Mouse (Mus musculus) G1E (cell line): ENCODE results near the gene Ube2d3. TPM values are rescaled to one million over a fixed set of nuclear protein-coding genes. Genes with fewer than 3 reads are reported as not detected.

Experiments used
- ATAC-seq: 2 replicates; pipeline ENCODE4 v1.8.0; 2016; ENCODE audit warnings: mild to moderate bottlenecking; ENCODE audit not compliant: insufficient number of reproducible peaks, poor library complexity, low FRiP score, severe bottlenecking; ENCODE audit errors: extremely low read depth
- DNase-seq: peaks from one replicate; pipeline ENCODE4 v3.0.0; 2012; ENCODE audit warnings: low spot score
- H3K27me3 ChIP-seq: 2 replicates; pipeline ENCODE4 v1.6.1; 2012; ENCODE audit warnings: mild to moderate bottlenecking, low read length, inconsistent platforms; ENCODE audit not compliant: insufficient read depth
- H3K36me3 ChIP-seq: replicated peaks from 2 replicates; pipeline ENCODE3; 2012; ENCODE audit warnings: mild to moderate bottlenecking, inconsistent platforms
- H3K4me1 ChIP-seq: 2 replicates; pipeline ENCODE4 v1.6.1; 2012; ENCODE audit warnings: low read depth, low read length, inconsistent platforms, mixed read lengths; ENCODE audit not compliant: insufficient read depth
- H3K4me3 ChIP-seq: 2 replicates; pipeline ENCODE4 v1.5.1; 2012; ENCODE audit warnings: low read depth, mild to moderate bottlenecking, inconsistent platforms, low read length, moderate library complexity, mixed read lengths
- H3K9me3 ChIP-seq: replicated peaks from 2 replicates; pipeline ENCODE4 v1.6.1; 2012; ENCODE audit warnings: inconsistent platforms
- CTCF ChIP-seq: IDR thresholded peaks from 2 replicates; pipeline ENCODE4 v1.5.1; 2012; ENCODE audit warnings: low read depth, low read length, inconsistent platforms, mixed read lengths
- GATA1 ChIP-seq: IDR thresholded peaks from 2 replicates; pipeline ENCODE4 v1.6.1; 2012; ENCODE audit warnings: borderline replicate concordance, low read length, inconsistent platforms, mixed read lengths
- GATA2 ChIP-seq: IDR thresholded peaks from 2 replicates; pipeline ENCODE4 v1.6.1; 2012; ENCODE audit warnings: low read depth, low read length, inconsistent platforms, borderline replicate concordance
- POLR2AphosphoS5 ChIP-seq: IDR thresholded peaks from 2 replicates; pipeline ENCODE4 v1.6.1; 2012; ENCODE audit warnings: low read depth, low read length, inconsistent platforms; ENCODE audit not compliant: insufficient replicate concordance
- TAL1 ChIP-seq: conservative IDR thresholded peaks from 2 replicates; pipeline ENCODE4 v1.6.1; 2012; ENCODE audit warnings: low read depth, low read length, inconsistent platforms, mixed read lengths
- polyA plus RNA-seq: library from polyadenylated mRNA; stranded (reverse); fragments of >175 nt; gene quantifications from 2 replicates; pipeline ENCODE4 v1.2.3, GENCODE M21; 2012
- total RNA-seq, 2 experiments: library from RNA; stranded (forward) in 1 of 2; stranded (reverse) in 1 of 2; fragments of 200-1000 nt in 1 of 2; fragments of >200 nt in 1 of 2; fragmentation: Nextera tagmentation in 1 of 2; gene quantifications; 2 replicates each; pipeline ENCODE4 v1.2.3; 2014 to 2017

The Ube2d3 gene
- total RNA-seq (2014; fragmentation: Nextera tagmentation) = 1,026 and 1,239 TPM in 2 replicates
- total RNA-seq (2017) = 547 and 623 TPM in 2 replicates
- 416 and 446 TPM in 2 replicates for polyA plus RNA-seq

DNA sequence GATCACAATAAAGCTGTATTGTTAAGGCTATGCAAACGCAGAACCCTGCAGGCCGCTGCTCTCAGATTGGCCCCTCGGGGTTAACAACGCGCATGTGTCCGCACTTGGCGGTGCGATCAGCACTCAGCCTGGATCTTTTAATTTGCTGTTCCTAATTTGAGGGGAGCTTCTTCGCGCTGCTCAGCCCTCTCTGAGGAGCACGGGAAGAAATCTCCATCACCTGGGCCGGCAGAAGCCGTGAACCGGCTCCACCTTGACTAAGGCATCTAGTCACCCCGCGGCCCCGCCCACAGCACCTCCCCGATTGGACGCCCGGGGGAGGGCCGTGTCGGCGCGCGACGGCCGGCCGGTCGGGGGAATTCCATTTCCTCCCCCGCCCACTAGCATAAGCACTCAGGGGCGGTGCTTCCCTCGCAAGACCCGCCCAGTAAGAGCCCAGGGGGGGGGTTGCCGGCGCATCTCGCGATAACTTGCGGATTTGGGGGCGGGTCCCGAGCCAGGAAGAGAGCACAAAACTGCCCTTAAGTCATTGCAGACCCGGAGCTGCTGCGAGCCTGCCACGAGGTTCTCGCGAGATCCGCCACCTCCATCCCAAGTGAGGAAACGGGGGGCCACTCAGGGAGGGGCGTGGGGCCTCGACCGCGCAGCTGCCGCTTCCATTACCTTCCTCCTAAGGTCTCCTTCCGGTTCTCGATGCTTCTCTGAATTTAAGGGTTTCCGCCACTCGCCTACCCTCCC lies at the start of gene Ube2d3:
TSS of gene Ube2d3 (plus strand) at position 392 of the 738 bp plus-strand sequence.
- no peaks in the 10 kb centered on the region for H3K27me3 ChIP-seq
- peak within 1 kb of the TSS; percentile 93 for H3K4me3 ChIP-seq
- DNase-seq (peak; percentile 89), ATAC-seq (peak; percentile 86)
- no peaks in the 10 kb centered on the region for H3K9me3 ChIP-seq
- TF ChIP-seq GATA1 = no peak
- no peak for TF ChIP-seq POLR2AphosphoS5
- TF ChIP-seq CTCF = no peak
- TF ChIP-seq TAL1 = no peak
- no peak for TF ChIP-seq GATA2
- peaks cover 17% of the 10 kb centered on the region for H3K4me1 ChIP-seq
- H3K36me3 ChIP-seq = peaks cover 37% of the 10 kb centered on the region

DNA sequence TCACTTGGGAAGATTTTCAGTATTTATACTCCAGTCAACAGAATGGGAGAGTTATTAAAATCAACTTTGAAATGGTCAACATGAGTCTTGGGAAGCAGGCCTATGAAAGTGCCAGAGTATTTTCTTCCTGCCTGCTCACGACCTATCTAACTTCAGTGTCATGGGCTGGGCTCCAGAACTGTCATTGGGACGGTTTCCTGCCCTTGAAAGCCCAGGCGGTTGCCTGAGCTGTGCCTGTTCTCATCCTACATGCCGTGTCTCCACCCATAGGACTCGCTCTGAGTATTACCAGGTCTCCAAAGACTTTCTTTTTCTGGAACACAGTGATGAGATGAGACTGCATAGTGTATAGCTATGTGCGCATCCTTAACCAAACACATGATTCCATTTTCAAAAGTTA lies 44.8 kb upstream of the Ube2d3 start:
- H3K4me3 ChIP-seq = no peak overlapping the region
- TF ChIP-seq TAL1 (no peak), CTCF (no peak), GATA2 (no peak), GATA1 (no peak), POLR2AphosphoS5 (no peak)
- H3K27me3 ChIP-seq = no peaks in the 10 kb centered on the region
- DNase-seq (no peak), ATAC-seq (no peak)
- H3K9me3 ChIP-seq = no peaks in the 10 kb centered on the region
- H3K36me3 ChIP-seq = no peaks in the 10 kb centered on the region
- H3K4me1 ChIP-seq = peaks cover 2% of the 10 kb centered on the region; the same call in 1 of the 2 replicates

DNA sequence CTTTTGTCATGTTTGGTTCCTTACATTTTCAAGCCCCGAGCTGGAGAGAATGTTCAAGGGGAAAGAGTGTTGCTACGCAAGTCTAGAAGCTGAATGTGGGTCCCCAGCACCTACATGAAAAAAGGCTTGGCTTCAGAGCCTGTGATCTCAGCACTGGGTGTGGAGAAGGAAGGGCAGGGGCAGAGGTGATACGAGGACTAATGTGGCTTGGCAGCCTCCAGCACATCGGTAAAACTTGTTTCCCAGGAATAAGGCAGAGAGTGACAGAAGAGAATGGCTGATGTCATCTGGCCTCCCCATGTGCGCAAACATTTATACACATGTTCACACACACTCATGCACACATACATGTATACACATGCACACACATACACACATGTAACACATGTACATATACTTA lies 42.9 kb upstream of the Ube2d3 start:
- H3K4me3 ChIP-seq = no peak overlapping the region
- H3K36me3 ChIP-seq = no peaks in the 10 kb centered on the region
- DNase-seq (no peak), ATAC-seq (no peak)
- no peaks in the 10 kb centered on the region for H3K9me3 ChIP-seq
- peaks cover 2% of the 10 kb centered on the region; the same call in 1 of the 2 replicates for H3K4me1 ChIP-seq
- TF ChIP-seq GATA1 (no peak), CTCF (no peak), POLR2AphosphoS5 (no peak), TAL1 (no peak), GATA2 (no peak)
- no peaks in the 10 kb centered on the region for H3K27me3 ChIP-seq

DNA sequence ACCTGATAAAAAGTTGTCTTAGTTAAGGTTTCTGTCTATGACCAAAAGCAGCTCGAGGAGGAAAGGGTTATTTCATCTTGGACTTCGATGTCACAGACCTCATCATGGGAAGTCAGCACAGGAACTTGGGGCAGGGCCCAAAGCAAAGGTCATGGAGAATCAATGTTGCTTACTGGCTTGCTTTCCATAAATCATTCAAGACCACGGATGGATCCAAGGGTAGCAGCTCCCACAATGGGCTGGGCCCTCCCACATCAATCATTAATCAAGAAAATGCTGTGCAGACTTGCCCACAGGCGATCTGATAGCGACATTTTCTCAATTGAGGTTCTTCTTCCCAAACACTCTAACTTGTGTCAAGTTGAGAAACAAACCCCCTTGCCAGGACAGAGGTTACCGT lies 41.9 kb upstream of the Ube2d3 start:
- Histone ChIP-seq H3K36me3 (no peaks in the 10 kb centered on the region), H3K27me3 (no peaks in the 10 kb centered on the region), H3K4me1 (peaks cover 2% of the 10 kb centered on the region; the same call in 1 of the 2 replicates), H3K4me3 (no peak overlapping the region), H3K9me3 (no peaks in the 10 kb centered on the region)
- ATAC-seq = no peak
- no peak for DNase-seq
- TF ChIP-seq CTCF = no peak
- TF ChIP-seq GATA2 = no peak
- TF ChIP-seq POLR2AphosphoS5 = no peak
- TF ChIP-seq TAL1 = no peak
- TF ChIP-seq GATA1 = no peak

DNA sequence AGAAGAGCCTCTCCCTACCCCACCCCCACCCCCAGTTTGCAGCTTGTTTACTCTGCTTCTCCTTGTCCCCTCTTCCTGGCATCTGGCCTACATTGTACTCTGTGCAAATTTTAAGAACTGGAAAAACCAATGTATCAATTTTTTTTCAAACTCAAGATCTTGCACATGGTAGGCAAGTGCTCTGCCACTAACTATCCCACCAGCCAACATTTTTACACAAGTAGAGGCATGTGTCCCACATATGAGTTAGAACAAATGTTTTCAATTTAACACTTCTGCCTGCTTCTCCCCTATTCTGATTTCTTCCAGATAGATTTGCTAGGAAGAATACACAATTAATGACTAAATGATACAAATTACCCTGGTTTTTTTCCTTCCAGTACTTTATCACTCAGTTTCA lies 40.8 kb upstream of the Ube2d3 start:
- peaks cover 6% of the 10 kb centered on the region for H3K36me3 ChIP-seq
- ATAC-seq = no peak
- TF ChIP-seq GATA1 (no peak), CTCF (no peak), POLR2AphosphoS5 (no peak), TAL1 (no peak), GATA2 (no peak)
- H3K4me1 ChIP-seq = peaks cover 4% of the 10 kb centered on the region; the same call in 1 of the 2 replicates
- no peak overlapping the region for H3K4me3 ChIP-seq
- no peaks in the 10 kb centered on the region for H3K9me3 ChIP-seq
- no peak for DNase-seq
- no peaks in the 10 kb centered on the region for H3K27me3 ChIP-seq

DNA sequence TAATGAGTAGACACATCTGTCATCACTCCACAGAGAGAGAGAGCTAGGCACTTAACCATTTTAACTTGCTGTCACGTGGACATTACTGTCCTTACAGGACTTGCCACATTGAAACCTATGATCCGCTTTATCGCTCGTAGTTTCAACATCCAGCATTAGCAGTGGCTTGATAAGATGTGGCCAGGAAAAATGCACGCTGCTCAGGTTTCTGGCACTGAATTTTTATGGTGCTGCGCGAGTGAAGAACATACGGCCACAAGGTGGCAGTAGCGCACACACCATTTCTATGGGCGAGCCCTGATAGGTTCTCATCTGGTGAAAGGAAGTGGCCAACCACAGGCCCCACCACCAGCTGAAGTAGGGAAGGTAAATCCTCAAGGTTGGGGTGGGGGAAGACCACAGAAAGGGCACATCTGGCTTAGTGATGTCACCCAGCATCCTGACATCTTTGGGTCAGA lies 35.7 kb upstream of the Ube2d3 start:
- no peak overlapping the region for H3K4me3 ChIP-seq
- ATAC-seq (peak; percentile 87), DNase-seq (peak; percentile 77)
- peaks cover 12% of the 10 kb centered on the region for H3K4me1 ChIP-seq
- no peaks in the 10 kb centered on the region for H3K9me3 ChIP-seq
- peaks cover 43% of the 10 kb centered on the region for H3K36me3 ChIP-seq
- TF ChIP-seq CTCF = peak; percentile 65; the same call in 1 of the 2 replicates
- no peak for TF ChIP-seq POLR2AphosphoS5
- no peak for TF ChIP-seq GATA1
- H3K27me3 ChIP-seq = no peaks in the 10 kb centered on the region
